Mouse (Mus musculus): ENCODE results near the gene Mtap. TPM values are rescaled to one million over a fixed set of nuclear protein-coding genes. Genes with fewer than 3 reads are reported as not detected.

Mtap gene
- polyA plus RNA-seq, 1 experiment from 2014 or later = 29.3 TPM

- Histone ChIP-seq H3K4me2 (replicated peaks) (no peak overlapping the region), H3K27ac (replicated peaks) (no peak overlapping the region), H3K4me3 (no peak overlapping the region), H3K27me3 (no peaks in the 10 kb centered on the region), H3K4me1 (no peaks in the 10 kb centered on the region), H3K9ac (replicated peaks) (no peak overlapping the region), H3K36me3 (no peaks in the 10 kb centered on the region), H3K9me3 (no peaks in the 10 kb centered on the region)
- no peak for ATAC-seq (replicated peaks)
Measured at GRCm38 (mm10) chr4:89119900-89120299, 17.0 kb upstream of the Mtap start.

GRCm38 (mm10) chr4:89120353-89120752, 16.6 kb upstream of the Mtap start:
- no peak overlapping the region for H3K4me3 ChIP-seq

GRCm38 (mm10) chr4:89123446-89124243, 13.3 kb upstream of the Mtap start:
- H3K27ac ChIP-seq (replicated peaks) = no peak overlapping the region

More at GRCm38 (mm10) chr4:89120353-89120752, 16.6 kb upstream of the Mtap start:
- H3K27ac ChIP-seq (replicated peaks) = no peak overlapping the region
- no peaks in the 10 kb centered on the region for H3K27me3 ChIP-seq
- no peaks in the 10 kb centered on the region for H3K4me1 ChIP-seq
- no peak overlapping the region for H3K4me2 ChIP-seq (replicated peaks)
- no peak for ATAC-seq (replicated peaks)
- no peaks in the 10 kb centered on the region for H3K9me3 ChIP-seq
- no peaks in the 10 kb centered on the region for H3K36me3 ChIP-seq
- 91% methylated on average over 5 of the region's 5 CpGs for whole genome bisulfite sequencing
- H3K9ac ChIP-seq (replicated peaks) = no peak overlapping the region

GRCm38 (mm10) chr4:89127674-89128073, 9.2 kb upstream of the Mtap start:
- no peaks in the 10 kb centered on the region for H3K4me1 ChIP-seq
- no peak overlapping the region for H3K4me2 ChIP-seq (replicated peaks)
- H3K9ac ChIP-seq (replicated peaks) = no peak overlapping the region
- no peaks in the 10 kb centered on the region for H3K9me3 ChIP-seq
- no peak for ATAC-seq (replicated peaks)
- no peak overlapping the region for H3K4me3 ChIP-seq
- 58% methylated on average over 5 of the region's 5 CpGs for WGBS
- H3K36me3 ChIP-seq = no peaks in the 10 kb centered on the region
- H3K27me3 ChIP-seq = no peaks in the 10 kb centered on the region
- no peak overlapping the region for H3K27ac ChIP-seq (replicated peaks)

More at GRCm38 (mm10) chr4:89123446-89124243, 13.3 kb upstream of the Mtap start:
- H3K27me3 ChIP-seq = no peaks in the 10 kb centered on the region
- H3K4me3 ChIP-seq = no peak overlapping the region
- H3K9ac ChIP-seq (replicated peaks) = no peak overlapping the region
- no peak for ATAC-seq (replicated peaks)
- H3K9me3 ChIP-seq = no peaks in the 10 kb centered on the region
- H3K4me2 ChIP-seq (replicated peaks) = no peak overlapping the region
- 85% methylated on average over 16 of the region's 16 CpGs for WGBS
- no peaks in the 10 kb centered on the region for H3K36me3 ChIP-seq
- H3K4me1 ChIP-seq = no peaks in the 10 kb centered on the region

GRCm38 (mm10) chr4:89128080-89128936, 8.6 kb upstream of the Mtap start:
- ATAC-seq (replicated peaks) = peak; percentile 42; the same call in 1 of the 2 replicates
- Histone ChIP-seq H3K27ac (replicated peaks) (no peak overlapping the region), H3K27me3 (no peaks in the 10 kb centered on the region), H3K36me3 (no peaks in the 10 kb centered on the region), H3K9ac (replicated peaks) (no peak overlapping the region), H3K4me3 (no peak overlapping the region), H3K9me3 (no peaks in the 10 kb centered on the region), H3K4me1 (no peaks in the 10 kb centered on the region), H3K4me2 (replicated peaks) (no peak overlapping the region)
- 36% methylated on average over 20 of the region's 20 CpGs for WGBS

- 76% methylated on average over 5 of the region's 5 CpGs for WGBS
- H3K27me3 ChIP-seq = no peaks in the 10 kb centered on the region
- H3K27ac ChIP-seq (replicated peaks) = no peak overlapping the region
- H3K9ac ChIP-seq (replicated peaks) = no peak overlapping the region
- H3K4me3 ChIP-seq = no peak overlapping the region
- H3K36me3 ChIP-seq = no peaks in the 10 kb centered on the region
- H3K4me1 ChIP-seq = no peaks in the 10 kb centered on the region
- H3K4me2 ChIP-seq (replicated peaks) = no peak overlapping the region
- no peaks in the 10 kb centered on the region for H3K9me3 ChIP-seq
- no peak for ATAC-seq (replicated peaks)
Measured at GRCm38 (mm10) chr4:89128937-89129277, 8.0 kb upstream of the Mtap start.

GRCm38 (mm10) chr4:89129311-89129913, 7.5 kb upstream of the Mtap start:
- Histone ChIP-seq H3K4me2 (replicated peaks) (peak overlapping the region; percentile 28), H3K27me3 (no peaks in the 10 kb centered on the region), H3K4me3 (no peak overlapping the region), H3K36me3 (no peaks in the 10 kb centered on the region), H3K9ac (replicated peaks) (no peak overlapping the region), H3K27ac (replicated peaks) (no peak overlapping the region), H3K9me3 (no peaks in the 10 kb centered on the region), H3K4me1 (no peaks in the 10 kb centered on the region)
- ATAC-seq (replicated peaks) = peak; percentile 75
- 3% methylated on average over 5 of the region's 5 CpGs for WGBS

GRCm38 (mm10) chr4:89131795-89132194, 5.1 kb upstream of the Mtap start:
- H3K27me3 ChIP-seq = no peaks in the 10 kb centered on the region
- H3K27ac ChIP-seq (replicated peaks) = no peak overlapping the region
- H3K4me2 ChIP-seq (replicated peaks) = no peak overlapping the region
- WGBS = 88% methylated on average over 3 of the region's 3 CpGs
- H3K4me3 ChIP-seq = no peak overlapping the region
- no peaks in the 10 kb centered on the region for H3K9me3 ChIP-seq
- H3K9ac ChIP-seq (replicated peaks) = no peak overlapping the region
- peaks cover 6% of the 10 kb centered on the region for H3K4me1 ChIP-seq
- H3K36me3 ChIP-seq = no peaks in the 10 kb centered on the region
- no peak for ATAC-seq (replicated peaks)

GRCm38 (mm10) chr4:89136356-89136755, 566 bp upstream of the Mtap start:
- no peaks in the 10 kb centered on the region for H3K27me3 ChIP-seq
- 40% methylated on average over 3 of the region's 3 CpGs for WGBS
- peak overlapping the region; percentile 88; the same call in 1 of the 2 replicates for H3K4me3 ChIP-seq
- H3K9me3 ChIP-seq = no peaks in the 10 kb centered on the region
- H3K9ac ChIP-seq (replicated peaks) = no peak overlapping the region; the same call in 1 of the 2 replicates
- peak overlapping the region; percentile 80; the same call in 1 of the 2 replicates for H3K4me2 ChIP-seq (replicated peaks)
- H3K4me1 ChIP-seq = peaks cover 23% of the 10 kb centered on the region
- H3K27ac ChIP-seq (replicated peaks) = no peak overlapping the region
- no peaks in the 10 kb centered on the region for H3K36me3 ChIP-seq
- no peak for ATAC-seq (replicated peaks)

- under 1% methylated on average over 35 of the region's 36 CpGs for WGBS
- peak; percentile 90 for ATAC-seq (replicated peaks)
- Histone ChIP-seq H3K27me3 (no peaks in the 10 kb centered on the region), H3K36me3 (no peaks in the 10 kb centered on the region), H3K4me3 (peak overlapping the region; percentile 88), H3K27ac (replicated peaks) (peak overlapping the region; percentile 73), H3K9me3 (no peaks in the 10 kb centered on the region), H3K4me2 (replicated peaks) (peak overlapping the region; percentile 80), H3K9ac (replicated peaks) (peak overlapping the region; percentile 76), H3K4me1 (peaks cover 23% of the 10 kb centered on the region)
Measured at GRCm38 (mm10) chr4:89137542-89138360, 829 bp downstream of the Mtap start.

GRCm38 (mm10) chr4:89138361-89138651, 1.4 kb downstream of the Mtap start:
- no peaks in the 10 kb centered on the region for H3K27me3 ChIP-seq
- 4% methylated on average over 4 of the region's 4 CpGs for WGBS
- H3K4me2 ChIP-seq (replicated peaks) = peak overlapping the region; percentile 80
- H3K27ac ChIP-seq (replicated peaks) = no peak overlapping the region
- no peaks in the 10 kb centered on the region for H3K36me3 ChIP-seq
- peak overlapping the region; percentile 76; the same call in 1 of the 2 replicates for H3K9ac ChIP-seq (replicated peaks)
- ATAC-seq (replicated peaks) = no peak
- H3K4me1 ChIP-seq = peaks cover 23% of the 10 kb centered on the region
- no peaks in the 10 kb centered on the region for H3K9me3 ChIP-seq
- H3K4me3 ChIP-seq = peak overlapping the region; percentile 88
